Mouse (Mus musculus): Measurements from ENCODE around the gene Mov10. TPM values are rescaled to one million over a fixed set of nuclear protein-coding genes. Genes with fewer than 3 reads are reported as not detected.
A peak's percentile ranks its signal among the peaks of the same experiment; 100 is the strongest.
"Not testable (repeated sequence)": the region's sequence is repeated elsewhere in the genome, so short reads cannot be mapped to it uniquely, and the experiment has no call there.

The Mov10 gene
- total RNA-seq, 2 experiments from 2014 or later, result 17.0 to 18.9 TPM

- DNase-seq (ENCODE audit: low spot score in 2 of 2), result peak in 1 of 2 experiments; percentile 65
Observed at GRCm38 (mm10) chr3:104782061-104782681, 36.2 kb downstream of the Mov10 start.

DNA sequence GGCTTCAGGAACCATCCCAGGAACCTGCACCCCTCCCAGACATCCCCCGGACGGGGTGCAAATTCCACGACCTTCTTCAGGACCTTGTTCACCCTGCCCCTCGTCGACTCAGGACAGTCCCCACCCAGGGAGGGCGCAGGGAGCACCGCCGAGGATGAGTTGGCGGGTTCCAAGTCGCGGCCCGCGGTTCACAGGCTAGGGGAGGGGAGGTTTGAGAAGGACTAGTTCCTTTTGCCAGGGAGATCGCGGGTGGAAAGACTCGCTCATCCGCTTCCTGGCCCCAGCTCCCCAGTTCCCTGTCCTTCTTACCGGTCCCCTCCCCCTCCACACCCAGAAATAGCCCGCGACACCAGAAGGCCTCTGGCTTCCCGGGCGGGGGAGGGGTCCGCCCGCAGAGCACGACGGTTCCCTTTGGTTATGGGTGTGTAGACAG, 36.9 kb downstream of the Mov10 start, which contains the start of gene Fam19a3:
Gene Fam19a3 (minus strand): TSS at position 370 of the 433 bp plus-strand sequence.
- DNase-seq (ENCODE audit: low spot score in 2 of 2), result peak in 1 of 2 experiments; percentile 30

DNA sequence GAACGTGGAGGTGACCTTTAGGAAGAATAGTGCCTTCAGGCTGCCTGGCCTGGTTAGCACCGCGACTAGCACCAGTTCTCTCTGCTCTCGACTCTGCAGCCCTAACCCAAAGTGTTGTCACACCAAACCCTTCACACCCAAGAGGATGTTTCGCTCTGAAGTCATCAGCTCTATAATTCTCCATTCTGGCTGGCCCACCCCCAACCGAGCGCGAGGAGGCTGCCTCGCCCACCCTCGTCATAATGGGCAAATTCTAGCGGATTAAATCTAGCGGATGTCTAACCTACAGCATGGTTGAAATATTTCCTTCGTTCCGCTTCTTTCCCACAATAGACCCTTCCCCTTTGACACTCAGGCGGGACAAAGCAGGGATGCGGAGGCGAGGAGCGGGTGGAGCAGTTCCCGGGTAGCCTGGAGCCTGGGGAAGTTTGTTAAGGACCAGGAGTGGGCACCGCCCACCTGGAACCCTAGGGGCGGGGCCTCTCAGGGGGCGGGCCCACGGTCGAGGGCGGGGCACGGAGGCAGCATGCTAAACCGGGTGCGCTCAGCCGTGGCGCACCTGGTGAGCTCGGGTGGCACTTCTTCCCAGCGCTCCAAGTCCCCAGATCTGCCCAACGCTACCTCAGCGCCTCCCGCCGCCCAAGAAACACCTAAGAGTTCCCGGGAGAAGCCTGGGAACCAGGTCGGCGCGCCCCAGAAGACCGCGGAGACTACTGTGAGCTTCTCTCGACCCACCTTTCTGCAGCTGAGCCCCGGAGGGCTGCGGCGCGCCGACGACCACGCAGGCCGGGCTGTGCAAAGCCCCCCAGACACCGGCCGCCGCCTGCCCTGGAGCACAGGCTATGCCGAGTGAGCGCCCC, 37.6 kb downstream of the Mov10 start, which contains the start of gene Ppm1j:
Gene Ppm1j (plus strand): TSS at position 496 of the 860 bp plus-strand sequence.
- peak in 1 of 2 experiments; percentile 46 for DNase-seq (ENCODE audit: low spot score in 2 of 2)

DNA sequence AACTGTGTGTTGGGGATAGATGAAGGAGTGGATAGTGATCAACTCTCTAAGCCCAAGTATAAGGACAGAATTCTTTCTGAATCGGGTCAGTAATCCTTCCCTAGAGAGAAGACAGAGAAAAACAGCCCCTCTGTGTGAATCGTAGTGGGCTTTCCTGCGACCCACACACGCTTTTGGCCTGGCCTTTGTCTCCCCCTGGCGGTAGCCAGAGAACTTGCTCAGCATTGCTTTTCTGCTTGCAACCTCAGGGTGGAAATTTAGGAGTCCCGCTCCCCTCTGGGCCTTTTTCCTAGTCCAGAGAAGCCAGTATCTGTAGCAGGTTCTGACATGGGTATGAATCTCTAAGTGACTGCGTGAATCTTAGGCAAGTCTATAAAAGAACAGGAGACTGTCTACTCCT, 38.4 kb downstream of the Mov10 start:
- DNase-seq (ENCODE audit: low spot score in 2 of 2), result peak in 1 of 2 experiments; percentile 70

- DNase-seq (ENCODE audit: low spot score in 2 of 2), result no peak
Observed at GRCm38 (mm10) chr3:104777342-104777741, 41.0 kb downstream of the Mov10 start.

GRCm38 (mm10) chr3:104773301-104773700, 45.1 kb downstream of the Mov10 start:
- DNase-seq (ENCODE audit: low spot score in 2 of 2), result no peak

GRCm38 (mm10) chr3:104771460-104771859, 46.9 kb downstream of the Mov10 start:
- DNase-seq (ENCODE audit: low spot score in 2 of 2), result no peak

DNA sequence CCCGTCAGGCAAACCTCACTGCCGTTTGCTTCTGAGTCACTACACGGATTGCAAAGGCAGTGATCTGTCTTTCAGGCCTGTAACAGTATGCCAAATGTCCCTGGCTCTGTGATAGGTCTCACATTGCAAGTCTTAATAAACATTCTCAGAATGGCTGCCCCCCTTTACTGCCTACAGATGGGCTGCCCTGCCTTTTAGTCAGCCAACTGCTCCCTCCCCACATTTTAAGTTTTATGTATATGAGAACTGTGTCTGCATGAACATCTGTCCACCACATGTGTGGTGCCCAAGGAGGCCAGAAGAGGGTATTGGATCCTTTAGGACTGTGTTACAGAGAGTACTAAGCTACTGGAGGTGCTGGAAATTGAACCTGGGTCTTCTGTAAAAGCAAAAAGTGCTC, 47.4 kb downstream of the Mov10 start:
- DNase-seq (ENCODE audit: low spot score in 2 of 2), result no peak

DNA sequence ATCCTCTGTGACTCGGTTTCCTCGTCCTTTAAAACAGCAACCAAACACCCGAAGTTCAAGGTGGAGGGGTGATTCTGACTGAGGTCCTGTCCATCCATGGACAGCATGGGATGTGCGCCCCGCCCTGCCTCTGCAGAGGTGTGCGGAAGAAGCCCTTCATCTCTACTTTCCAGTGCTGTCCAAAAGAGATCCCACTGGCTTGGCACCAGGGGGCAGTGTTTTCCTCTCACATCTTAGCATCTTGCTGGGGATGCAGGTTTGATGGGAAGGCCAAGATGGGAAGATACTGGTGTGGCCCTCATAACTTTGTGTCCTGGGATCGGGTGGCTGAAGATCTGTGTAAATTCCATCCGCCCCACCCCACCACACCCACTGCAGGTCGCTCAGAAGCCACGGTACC, 48.3 kb downstream of the Mov10 start:
- no peak for DNase-seq (ENCODE audit: low spot score in 2 of 2)

DNA sequence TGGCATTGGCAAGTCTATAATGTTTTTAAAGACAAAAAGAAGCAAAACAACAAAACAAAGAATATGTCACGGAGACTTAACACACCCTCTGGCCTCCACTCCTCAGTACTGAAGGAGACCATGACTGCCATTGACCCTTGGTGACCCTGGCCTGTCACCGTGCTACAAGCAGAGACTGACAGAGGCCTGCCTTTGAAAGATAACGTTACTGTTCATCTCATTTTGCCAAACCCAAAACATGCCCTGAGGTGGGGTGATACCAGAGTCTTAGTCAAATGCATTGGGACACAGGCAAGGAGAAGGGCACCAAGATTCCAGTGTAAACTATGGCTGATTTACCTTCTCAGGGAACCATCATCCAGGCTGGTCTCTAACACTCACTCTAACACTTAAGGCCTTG, 49.2 kb downstream of the Mov10 start:
- DNase-seq (ENCODE audit: low spot score in 2 of 2), result no peak

DNA sequence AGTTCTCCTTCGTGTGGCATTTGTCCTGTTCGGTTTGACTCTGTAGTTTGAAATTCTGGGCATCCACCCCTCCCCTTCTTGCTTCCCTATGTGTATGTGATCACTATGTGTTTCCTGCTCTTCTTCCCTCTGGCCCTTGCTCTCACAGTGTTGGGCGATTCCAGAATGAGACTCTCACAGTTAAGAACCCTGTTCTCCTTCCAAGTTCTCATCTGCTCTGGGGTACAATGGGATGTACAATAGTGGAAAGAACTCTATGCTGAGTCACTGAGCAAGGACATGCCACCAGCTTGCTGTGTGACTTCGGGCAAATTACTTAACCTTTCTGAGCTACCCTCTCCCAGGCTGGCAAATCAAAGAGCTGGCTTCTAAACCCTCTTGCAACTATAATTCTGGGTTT, 50.6 kb downstream of the Mov10 start:
- no peak for DNase-seq (ENCODE audit: low spot score in 2 of 2)

DNA sequence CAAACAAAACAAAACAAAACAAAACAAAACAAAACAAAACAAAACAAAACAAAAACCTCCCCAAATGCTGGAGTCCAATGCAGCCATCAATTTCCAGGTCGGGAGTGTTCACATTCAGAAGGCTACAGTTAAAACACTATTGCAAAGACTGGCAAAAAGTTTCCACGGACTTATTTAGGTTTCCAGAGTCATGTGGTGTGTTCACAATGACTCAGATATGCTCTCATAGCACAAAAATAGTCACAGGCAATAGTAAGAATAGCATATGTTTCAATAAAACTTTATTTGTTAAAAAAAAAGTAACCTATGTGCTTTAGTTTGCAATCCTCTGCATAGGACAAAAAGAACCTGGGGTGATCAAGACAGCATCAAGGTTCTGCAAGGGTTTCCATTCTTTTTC, 51.2 kb downstream of the Mov10 start:
- DNase-seq (ENCODE audit: low spot score in 2 of 2), result no peak

- DNase-seq (ENCODE audit: low spot score in 2 of 2), result no peak
Observed at GRCm38 (mm10) chr3:104765021-104765420, 53.3 kb downstream of the Mov10 start.

- DNase-seq (ENCODE audit: low spot score in 2 of 2), result not testable (repeated sequence)
Observed at GRCm38 (mm10) chr3:104762103-104762863, 56.1 kb downstream of the Mov10 start.

DNA sequence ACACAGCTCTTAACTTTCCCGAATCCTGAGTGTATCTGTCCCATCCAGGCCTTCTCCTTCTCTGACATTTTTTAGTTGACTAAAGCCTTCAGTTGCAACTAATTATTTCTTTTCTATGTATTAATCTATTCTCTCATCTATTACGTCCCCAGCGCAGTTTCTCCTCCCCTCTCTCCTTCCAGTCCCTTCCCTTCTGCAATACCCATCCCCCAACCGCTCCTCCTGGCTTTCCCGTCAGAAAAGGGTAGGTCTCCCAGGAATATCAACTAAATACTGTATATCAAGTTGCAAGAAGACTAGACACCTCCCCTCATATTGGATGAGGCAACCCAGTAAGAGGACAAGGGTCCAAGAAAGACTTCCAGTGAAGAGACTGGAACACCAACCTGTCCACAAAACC, 59.5 kb downstream of the Mov10 start:
- DNase-seq (ENCODE audit: low spot score in 2 of 2), result no peak

DNA sequence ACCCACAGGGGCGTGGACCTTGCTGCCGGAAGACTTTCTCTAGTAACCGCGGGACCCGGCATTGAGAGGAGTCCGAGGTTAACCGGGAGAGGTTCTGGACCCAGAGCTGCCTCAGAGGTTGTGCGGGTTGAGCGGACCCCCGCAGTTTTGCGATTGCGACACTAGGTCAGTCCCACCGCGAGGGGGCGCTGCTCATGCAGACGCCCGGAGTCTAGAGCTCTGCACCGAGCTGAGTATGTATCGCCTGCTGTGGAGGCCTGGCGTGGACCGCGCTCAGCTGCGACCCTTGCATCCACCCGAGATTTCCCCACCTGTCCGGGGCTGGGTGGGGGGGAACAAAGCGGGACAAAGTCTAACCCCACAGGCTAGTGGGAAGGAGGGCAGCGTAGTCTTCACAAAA, 60.0 kb downstream of the Mov10 start:
- DNase-seq (ENCODE audit: low spot score in 2 of 2), result peak; percentile 66 to 78

- not testable (repeated sequence) for DNase-seq (ENCODE audit: low spot score in 2 of 2)
Observed at GRCm38 (mm10) chr3:104752845-104753244, 65.5 kb downstream of the Mov10 start.

Data from gastrocnemius, postnatal 4 days (tissue).